Mouse (Mus musculus): Measurements from ENCODE around the gene Nek9.

DNA sequence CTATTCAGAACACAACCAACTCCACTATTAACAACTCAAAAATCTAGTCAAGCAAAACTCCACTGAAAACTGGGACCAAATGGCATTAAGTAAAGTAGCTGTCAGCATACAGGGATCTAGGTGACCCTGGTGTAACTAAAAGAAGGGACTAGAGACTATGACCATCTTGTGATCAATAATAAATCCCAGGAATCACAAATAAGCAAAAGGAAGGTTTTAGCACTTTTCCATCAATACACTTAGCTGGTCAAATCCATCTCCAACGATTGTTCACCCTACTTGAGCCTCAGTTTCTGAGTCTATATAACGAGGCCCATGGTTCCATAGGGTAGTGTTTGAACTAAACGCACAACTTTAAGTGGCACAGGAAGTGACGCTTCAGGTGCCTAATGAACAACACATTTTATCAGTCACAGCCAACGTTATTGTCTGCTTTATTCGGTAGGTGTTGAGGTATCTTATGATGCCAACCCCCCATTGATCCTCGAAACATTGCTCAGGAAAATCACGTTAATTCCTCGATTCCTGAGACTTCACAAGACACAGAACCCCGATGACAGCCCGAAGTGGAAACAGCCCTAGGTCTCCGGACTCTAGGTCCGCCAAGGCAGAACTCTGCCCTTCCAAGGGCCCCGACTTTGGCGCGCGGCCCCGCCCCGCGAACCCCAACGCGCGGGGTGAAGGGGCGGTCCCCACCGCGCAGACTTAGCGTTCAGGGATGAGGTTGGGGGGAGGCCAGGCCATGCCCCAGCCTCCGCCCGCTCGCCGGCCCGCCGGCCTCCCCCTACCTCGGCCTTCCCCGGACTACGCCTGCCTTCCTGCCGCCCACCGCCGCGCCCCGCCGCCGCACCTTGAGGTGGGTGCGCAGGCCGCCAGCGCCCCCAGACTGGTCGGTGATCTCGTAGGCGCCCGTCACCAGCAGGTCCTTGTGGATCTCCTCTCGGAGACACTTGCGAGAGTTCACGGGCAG is 34.7 kb upstream of the Nek9 start:
- TF ChIP-seq CTCF (IDR thresholded peaks at IDR 0.05; ENCODE audit: low read depth, low read length) (no peak), POLR2A (IDR thresholded peaks at IDR 0.05; ENCODE audit: extremely low read depth, insufficient read depth, low read length) (0 out of 2 replicates have a peak, but pooled peaks have one; percentile 55)

All from liver, adult 2 months (tissue).